Mouse (Mus musculus) CH12.LX (cell line): Measurements from ENCODE around the gene Cd5. TPM values are rescaled to one million over a fixed set of nuclear protein-coding genes. Genes with fewer than 3 reads are reported as not detected.

ENCODE experiments used
- DNase-seq: peaks from one replicate; pipeline ENCODE4 v3.0.0-alpha.2; 2013; ENCODE audit errors: extremely low read depth
- H3K27ac ChIP-seq: 2 replicates; pipeline ENCODE4 v1.5.1; 2012; ENCODE audit warnings: low read depth, mild to moderate bottlenecking, control low read depth, moderate library complexity; ENCODE audit not compliant: insufficient read depth
- H3K27me3 ChIP-seq: replicated peaks from 2 replicates; pipeline ENCODE3; 2012; ENCODE audit warnings: inconsistent platforms
- H3K36me3 ChIP-seq, 2 experiments: replicated peaks in 1 of 2; 2 replicates each; pipeline versions ENCODE3 to v1.6.1; 2012; ENCODE audit warnings: inconsistent platforms in 1 of 2, low read length in 1 of 2, mild to moderate bottlenecking in 1 of 2, mixed read lengths in 1 of 2, moderate library complexity in 1 of 2; ENCODE audit not compliant: control insufficient read depth in 1 of 2, insufficient read depth in 1 of 2
- H3K4me1 ChIP-seq, 2 experiments: 2 replicates each; pipeline ENCODE4 v1.6.1; 2012; ENCODE audit warnings: inconsistent platforms in 1 of 2, moderate library complexity in 1 of 2; ENCODE audit not compliant: insufficient read depth in 2 of 2, control insufficient read depth in 1 of 2
- H3K4me2 ChIP-seq: 2 replicates; pipeline ENCODE4 v1.6.1; 2012; ENCODE audit warnings: low read depth, mild to moderate bottlenecking, control low read depth; ENCODE audit not compliant: poor library complexity, insufficient read depth, severe bottlenecking
- H3K4me3 ChIP-seq, 3 experiments: fragments of 150-350 bp in 1 of 3; sonication (generic) in 1 of 3; replicated peaks in 1 of 3; 2 replicates each; pipeline versions ENCODE3 to v1.5.1; 2011 to 2012; ENCODE audit warnings: low read depth in 2 of 3, low read length in 2 of 3, mild to moderate bottlenecking in 2 of 3, moderate library complexity in 2 of 3, control low read depth in 1 of 3, improper control_type of control experiment in 1 of 3, inconsistent platforms in 1 of 3, mixed read lengths in 1 of 3; ENCODE audit not compliant: poor library complexity in 1 of 3
- H3K79me2 ChIP-seq: replicated peaks from 2 replicates; pipeline ENCODE4 v1.6.1; 2012; ENCODE audit warnings: mild to moderate bottlenecking, moderate library complexity; ENCODE audit not compliant: control insufficient read depth, poor library complexity, insufficient read depth, severe bottlenecking; ENCODE audit errors: extremely low read depth
- H3K9ac ChIP-seq: 2 replicates; pipeline ENCODE4 v1.6.1; 2012; ENCODE audit warnings: low read depth, mild to moderate bottlenecking, control low read depth, moderate library complexity; ENCODE audit not compliant: insufficient read depth
- H3K9me3 ChIP-seq: replicated peaks from 2 replicates; pipeline ENCODE3; 2012; ENCODE audit warnings: low read length, inconsistent platforms, mixed read lengths
- CTCF ChIP-seq, 2 experiments: IDR thresholded peaks in 1 of 2; conservative IDR thresholded peaks in 1 of 2; 2 replicates each; pipeline ENCODE4 v1.5.1; 2011 to 2012; ENCODE audit warnings: low read depth in 2 of 2, low read length in 2 of 2, improper control_type of control experiment in 1 of 2, inconsistent platforms in 1 of 2, mild to moderate bottlenecking in 1 of 2, moderate library complexity in 1 of 2
- E2F4 ChIP-seq: IDR thresholded peaks from 2 replicates; pipeline ENCODE4 v1.6.1; 2011; ENCODE audit warnings: low read depth, low read length, improper control_type of control experiment; ENCODE audit not compliant: insufficient replicate concordance
- ELF1 ChIP-seq: IDR thresholded peaks from 2 replicates; pipeline ENCODE4 v1.6.1; 2014; ENCODE audit warnings: low read depth, mild to moderate bottlenecking, inconsistent platforms, low read length, improper control_type of control experiment
- EP300 ChIP-seq: IDR thresholded peaks from 2 replicates; pipeline ENCODE4 v1.6.1; 2011; ENCODE audit warnings: low read length, improper control_type of control experiment
- ETS1 ChIP-seq: conservative IDR thresholded peaks from 2 replicates; pipeline ENCODE4 v1.6.1; 2012; ENCODE audit warnings: low read depth, mild to moderate bottlenecking, inconsistent platforms, low read length, improper control_type of control experiment, moderate library complexity
- GABPA ChIP-seq: IDR thresholded peaks from 2 replicates; pipeline ENCODE4 v1.6.1; 2012; ENCODE audit warnings: low read depth, low read length, improper control_type of control experiment, inconsistent platforms; ENCODE audit not compliant: insufficient replicate concordance
- HCFC1 ChIP-seq: IDR thresholded peaks from 2 replicates; pipeline ENCODE4 v1.6.1; 2012; ENCODE audit warnings: low read depth, mild to moderate bottlenecking, inconsistent platforms, low read length, improper control_type of control experiment
- KAT2A ChIP-seq: IDR thresholded peaks from 2 replicates; pipeline ENCODE4 v1.6.1; 2012; ENCODE audit warnings: low read length, improper control_type of control experiment, inconsistent platforms; ENCODE audit not compliant: insufficient replicate concordance
- MEF2A ChIP-seq: IDR thresholded peaks from 2 replicates; pipeline ENCODE4 v1.6.1; 2014; ENCODE audit warnings: low read depth, mild to moderate bottlenecking, inconsistent platforms, low read length, improper control_type of control experiment, borderline replicate concordance
- MXI1 ChIP-seq: IDR thresholded peaks from 2 replicates; pipeline ENCODE4 v1.6.1; 2011; ENCODE audit warnings: mild to moderate bottlenecking, low read depth, low read length, improper control_type of control experiment
- MYC ChIP-seq: IDR thresholded peaks from 2 replicates; pipeline ENCODE4 v1.6.1; 2011; ENCODE audit warnings: low read depth, mild to moderate bottlenecking, improper control_type of control experiment, low read length
- NRF1 ChIP-seq: IDR thresholded peaks from 2 replicates; pipeline ENCODE4 v1.6.1; 2014; ENCODE audit warnings: low read depth, mild to moderate bottlenecking, inconsistent platforms, low read length, improper control_type of control experiment, moderate library complexity
- PAX5 ChIP-seq: IDR thresholded peaks from 2 replicates; pipeline ENCODE4 v1.6.1; 2012; ENCODE audit warnings: low read length, inconsistent platforms, mixed read lengths
- POLR2A ChIP-seq: IDR thresholded peaks from 2 replicates; pipeline ENCODE4 v1.6.1; 2011; ENCODE audit warnings: low read depth, mild to moderate bottlenecking, improper control_type of control experiment, low read length
- POLR2AphosphoS2 ChIP-seq: IDR thresholded peaks from 2 replicates; pipeline ENCODE4 v1.6.1; 2011; ENCODE audit warnings: low read depth, low read length, improper control_type of control experiment
- RCOR1 ChIP-seq: conservative IDR thresholded peaks from 2 replicates; pipeline ENCODE4 v1.6.1; 2012; ENCODE audit warnings: low read depth, mild to moderate bottlenecking, inconsistent platforms, low read length, improper control_type of control experiment
- TCF12 ChIP-seq: IDR thresholded peaks from 2 replicates; pipeline ENCODE4 v1.6.1; 2014; ENCODE audit warnings: low read depth, mild to moderate bottlenecking, inconsistent platforms, low read length, improper control_type of control experiment
- UBTF ChIP-seq: IDR thresholded peaks from 2 replicates; pipeline ENCODE4 v1.6.1; 2012; ENCODE audit warnings: low read depth, mild to moderate bottlenecking, inconsistent platforms, low read length, improper control_type of control experiment, moderate library complexity
- USF1 ChIP-seq: IDR thresholded peaks from 2 replicates; pipeline ENCODE4 v1.6.1; 2014; ENCODE audit warnings: low read depth, mild to moderate bottlenecking, inconsistent platforms, low read length, improper control_type of control experiment
- ZC3H11A ChIP-seq: IDR thresholded peaks from 2 replicates; pipeline ENCODE4 v1.6.1; 2012; ENCODE audit warnings: low read depth, mild to moderate bottlenecking, inconsistent platforms, low read length, improper control_type of control experiment
- ZKSCAN1 ChIP-seq: IDR thresholded peaks from 2 replicates; pipeline ENCODE4 v1.6.1; 2012; ENCODE audit warnings: low read depth, inconsistent platforms, low read length, improper control_type of control experiment, borderline replicate concordance
- dilution Hi-C: fragments of 300-500 bp; cut with MboI; formaldehyde crosslinking; loops from 2 replicates; pipeline ENCODE4 v1.14.3; 2020; ENCODE audit warnings: low sequenced_read_pairs; ENCODE audit not compliant: extremely low pct_unique_long_range_greater_than_20kb, extremely low pct_ligation_motif_present
- in situ Hi-C: fragments of 300-500 bp; cut with MboI; formaldehyde crosslinking; loops from 3 replicates; pipeline ENCODE4 v1.14.3; 2019; ENCODE audit warnings: low sequenced_read_pairs, low pct_ligation_motif_present, low pct_unique_long_range_greater_than_20kb, mixed read lengths
- polyA plus RNA-seq: library from polyadenylated mRNA; unstranded; fragments of >175 nt; gene quantifications from 2 replicates; pipeline ENCODE4 v1.2.1, GENCODE M21; 2012; ENCODE audit warnings: low read depth; ENCODE audit not compliant: insufficient read length
- total RNA-seq, 2 experiments: library from RNA; depleted of rRNA; stranded (reverse); fragments of 300-350 nt in 1 of 2; fragments of >200 nt in 1 of 2; gene quantifications; 2 replicates each; pipeline ENCODE4 v1.2.3; 2012 to 2014

Gene Cd5
- total and polyA plus RNA-seq, 3 experiments: 8.7 to 51.4 (median 17.7) TPM

DNA sequence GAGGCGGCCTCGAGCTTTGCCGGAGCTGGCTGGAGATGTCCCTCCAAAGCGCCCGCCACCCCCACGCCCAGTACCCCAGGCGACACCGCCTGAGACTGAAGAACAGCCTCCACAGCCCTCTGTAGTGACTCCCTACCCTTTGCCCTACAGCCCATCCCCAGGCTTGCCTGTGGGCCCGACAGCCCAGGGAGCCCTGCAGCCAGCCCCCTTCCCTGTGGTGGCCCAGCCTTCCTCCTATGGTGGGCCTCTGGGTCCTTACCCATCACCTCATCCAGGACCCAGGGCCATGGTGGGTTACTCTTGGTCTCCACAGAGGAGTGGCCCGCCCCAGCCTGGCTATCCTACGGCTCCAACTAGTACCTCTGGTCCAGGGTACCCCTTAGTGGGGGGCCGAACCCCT, 26.2 kb downstream of the Cd5 start:
- in situ Hi-C loops: no loop called here

GRCm38 (mm10) chr19:10712194-10712593, 26.6 kb downstream of the Cd5 start:
- peaks cover 50 to 95% of the 10 kb centered on the region in 2 experiments for H3K36me3 ChIP-seq
- H3K79me2 ChIP-seq: no peaks in the 10 kb centered on the region
- dilution Hi-C loops: no loop called here
- no peak overlapping the region for H3K27ac ChIP-seq
- no peaks in the 10 kb centered on the region for H3K27me3 ChIP-seq
- H3K4me2 ChIP-seq: no peak overlapping the region
- H3K9me3 ChIP-seq: no peaks in the 10 kb centered on the region
- TF ChIP-seq ZKSCAN1 (no peak), MYC (no peak), ELF1 (no peak), POLR2AphosphoS2 (no peak), NRF1 (no peak), UBTF (no peak), E2F4 (no peak)
- TF ChIP-seq, all 38 proteins: peak for 0
- H3K4me3 ChIP-seq: no peak overlapping the region
- H3K4me1 ChIP-seq: peaks cover 7 to 34% of the 10 kb centered on the region in 2 experiments; a peak in 3 of 4 replicates
- no peak for DNase-seq
- no peak overlapping the region for H3K9ac ChIP-seq
- in situ Hi-C loops: no loop called here

More for the DNA sequence above, 26.2 kb downstream of the Cd5 start:
- peaks cover 46 to 93% of the 10 kb centered on the region in 2 experiments for H3K36me3 ChIP-seq
- dilution Hi-C loops: no loop called here
- H3K27ac ChIP-seq: no peak overlapping the region
- no peak for TF ChIP-seq MXI1
- TF ChIP-seq UBTF: no peak
- no peak for TF ChIP-seq ZC3H11A
- no peak for TF ChIP-seq ELF1
- TF ChIP-seq KAT2A: no peak
- no peak for TF ChIP-seq GABPA
- no peak for TF ChIP-seq EP300
- TF ChIP-seq ETS1: no peak
- TF ChIP-seq USF1: no peak
- no peak overlapping the region for H3K9ac ChIP-seq
- no peak for DNase-seq
- H3K4me3 ChIP-seq: no peak overlapping the region
- H3K9me3 ChIP-seq: no peaks in the 10 kb centered on the region
- peaks cover 7 to 31% of the 10 kb centered on the region in 2 experiments; a peak in 3 of 4 replicates for H3K4me1 ChIP-seq
- H3K4me2 ChIP-seq: no peak overlapping the region
- H3K79me2 ChIP-seq: no peaks in the 10 kb centered on the region
- H3K27me3 ChIP-seq: no peaks in the 10 kb centered on the region

DNA sequence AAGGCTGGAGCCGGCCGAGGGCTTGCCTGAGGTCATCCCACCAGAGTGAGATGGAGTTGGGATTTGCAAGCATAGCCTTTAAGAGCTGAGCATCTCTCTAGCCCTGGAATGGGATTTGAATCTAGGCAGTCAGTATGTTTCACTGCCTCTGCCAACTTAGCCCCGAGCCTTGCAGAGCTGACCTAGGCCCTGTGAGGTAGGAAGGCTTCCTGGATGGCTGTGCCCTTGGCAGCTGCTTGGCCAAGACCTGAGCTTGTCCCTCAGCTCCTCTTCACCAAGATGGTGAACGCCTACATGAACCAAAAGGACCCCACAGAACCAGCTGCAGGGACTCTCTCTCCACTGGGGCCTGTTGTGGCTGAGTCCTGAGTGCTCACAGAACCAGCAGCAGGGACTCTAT, 28.1 kb downstream of the Cd5 start:
- H3K4me3 ChIP-seq: no peak overlapping the region
- no peak for DNase-seq
- no peak for TF ChIP-seq PAX5
- TF ChIP-seq MYC: no peak
- no peak for TF ChIP-seq CTCF (conservative IDR thresholded peaks at IDR 0.05 in 1 of 2, IDR thresholded peaks at IDR 0.05 in 1 of 2; ENCODE audit: low read depth in 2 of 2, low read length in 2 of 2)
- TF ChIP-seq HCFC1: no peak
- no peak for TF ChIP-seq RCOR1
- no peak for TF ChIP-seq MXI1
- TF ChIP-seq POLR2A: no peak
- no peak for TF ChIP-seq TCF12
- no peak for TF ChIP-seq MEF2A
- TF ChIP-seq, all 38 proteins: peak for 0
- Histone ChIP-seq H3K9ac (no peak overlapping the region), H3K27ac (no peak overlapping the region), H3K79me2 (no peaks in the 10 kb centered on the region), H3K36me3 (peaks cover 55 to 92% of the 10 kb centered on the region in 2 experiments), H3K4me2 (no peak overlapping the region), H3K9me3 (no peaks in the 10 kb centered on the region), H3K4me1 (peaks cover 7 to 30% of the 10 kb centered on the region in 2 experiments; a peak in 3 of 4 replicates), H3K27me3 (no peaks in the 10 kb centered on the region)
- in situ Hi-C loops: no loop called here
- dilution Hi-C loops: no loop called here
